Mouse (Mus musculus) midbrain, embryonic 15.5 days (tissue): ENCODE measurements at regions not wholly inside any gene's neighbourhood (a gene's known extent, or its start where the extent isn't known, plus 50 kb on each side); places are given as distances from the start of the nearest gene placed in this dataset.

Experiments
- ATAC-seq: fragments of 200-750 bp; cut with Nextera tagmentation; replicated peaks from 2 replicates; pipeline ENCODE4 v1.8.0; 2017; ENCODE audit warnings: moderate TSS enrichment
- H3K27ac ChIP-seq: fragments of 300-500 bp; sonication (generic); 2 replicates; pipeline ENCODE4 v1.5.1; 2015; ENCODE audit warnings: mild to moderate bottlenecking, inconsistent platforms
- H3K27me3 ChIP-seq: fragments of 300-500 bp; sonication (generic); replicated peaks from 2 replicates; pipeline ENCODE4 v1.6.1; 2015; ENCODE audit warnings: inconsistent platforms
- H3K36me3 ChIP-seq: fragments of 300-500 bp; sonication (generic); replicated peaks from 2 replicates; pipeline ENCODE4 v1.6.1; 2015; ENCODE audit warnings: inconsistent platforms
- H3K4me1 ChIP-seq: fragments of 300-500 bp; sonication (generic); 2 replicates; pipeline ENCODE4 v1.6.1; 2015; ENCODE audit warnings: inconsistent platforms
- H3K4me2 ChIP-seq: fragments of 300-500 bp; sonication (generic); 2 replicates; pipeline ENCODE4 v1.6.1; 2015; ENCODE audit warnings: inconsistent platforms, mild to moderate bottlenecking, moderate library complexity
- H3K4me3 ChIP-seq: fragments of 300-500 bp; sonication (generic); 2 replicates; pipeline ENCODE4 v1.5.1; 2015; ENCODE audit warnings: mild to moderate bottlenecking, inconsistent platforms
- H3K9ac ChIP-seq: fragments of 300-500 bp; sonication (generic); 2 replicates; pipeline ENCODE4 v1.6.1; 2015; ENCODE audit warnings: mild to moderate bottlenecking, inconsistent platforms
- H3K9me3 ChIP-seq: fragments of 300-500 bp; sonication (generic); 2 replicates; pipeline ENCODE4 v1.6.1; 2016; ENCODE audit warnings: inconsistent platforms
- WGBS: fragments of 180-500 bp; shearing (Covaris S2); methylation state at CpG from one replicate; pipeline ENCODE4 v1.1.7; 2015; ENCODE audit warnings: mixed read lengths; 5-methylcytosine and 5-hydroxymethylcytosine counted together

- Histone ChIP-seq H3K4me1 (no peaks in the 10 kb centered on the region), H3K4me2 (no peak overlapping the region), H3K9ac (no peak overlapping the region), H3K4me3 (no peak overlapping the region), H3K27ac (no peak overlapping the region), H3K27me3 (no peaks in the 10 kb centered on the region), H3K9me3 (no peaks in the 10 kb centered on the region), H3K36me3 (no peaks in the 10 kb centered on the region)
- 83% methylated on average over 5 of the region's 5 CpGs for WGBS
- no peak for ATAC-seq
Measured at GRCm38 (mm10) chr12:79998788-79999187, 114.0 kb downstream of the Zfp36l1 start.

GRCm38 (mm10) chr12:79998339-79998738 lies 114.5 kb downstream of the Zfp36l1 start:
- H3K27ac ChIP-seq, result no peak overlapping the region
- no peaks in the 10 kb centered on the region for H3K36me3 ChIP-seq
- no peaks in the 10 kb centered on the region for H3K27me3 ChIP-seq
- 95% methylated on average over 2 of the region's 2 CpGs for WGBS
- no peaks in the 10 kb centered on the region for H3K4me1 ChIP-seq
- no peaks in the 10 kb centered on the region for H3K9me3 ChIP-seq
- H3K4me3 ChIP-seq, result no peak overlapping the region
- no peak for ATAC-seq
- H3K9ac ChIP-seq, result no peak overlapping the region
- no peak overlapping the region for H3K4me2 ChIP-seq

GRCm38 (mm10) chr12:79997201-79997600 lies 115.6 kb downstream of the Zfp36l1 start:
- H3K4me1 ChIP-seq, result no peaks in the 10 kb centered on the region
- H3K9ac ChIP-seq, result no peak overlapping the region
- no peaks in the 10 kb centered on the region for H3K9me3 ChIP-seq
- H3K27ac ChIP-seq, result no peak overlapping the region
- no peaks in the 10 kb centered on the region for H3K36me3 ChIP-seq
- H3K27me3 ChIP-seq, result no peaks in the 10 kb centered on the region
- ATAC-seq, result no peak
- H3K4me2 ChIP-seq, result no peak overlapping the region
- H3K4me3 ChIP-seq, result no peak overlapping the region
- WGBS, result 81% methylated on average over 4 of the region's 4 CpGs

GRCm38 (mm10) chr12:79995521-79996094 lies 117.2 kb downstream of the Zfp36l1 start:
- H3K27ac ChIP-seq, result no peak overlapping the region
- no peaks in the 10 kb centered on the region for H3K36me3 ChIP-seq
- no peak for ATAC-seq
- H3K4me1 ChIP-seq, result peaks cover 9% of the 10 kb centered on the region; the same call in 1 of the 2 replicates
- H3K27me3 ChIP-seq, result no peaks in the 10 kb centered on the region
- H3K9me3 ChIP-seq, result no peaks in the 10 kb centered on the region
- no peak overlapping the region for H3K9ac ChIP-seq
- 85% methylated on average over 4 of the region's 4 CpGs for WGBS
- H3K4me3 ChIP-seq, result no peak overlapping the region
- H3K4me2 ChIP-seq, result no peak overlapping the region

GRCm38 (mm10) chr12:79993821-79994571 lies 118.8 kb downstream of the Zfp36l1 start:
- Histone ChIP-seq H3K27me3 (no peaks in the 10 kb centered on the region), H3K4me1 (peaks cover 20% of the 10 kb centered on the region), H3K9me3 (no peaks in the 10 kb centered on the region), H3K27ac (peak overlapping the region; percentile 20; the same call in 1 of the 2 replicates), H3K4me3 (no peak overlapping the region), H3K9ac (no peak overlapping the region), H3K36me3 (no peaks in the 10 kb centered on the region), H3K4me2 (no peak overlapping the region)
- ATAC-seq, result 0 out of 2 replicates have a peak, but pooled peaks have one; percentile 37
- WGBS, result 85% methylated on average over 5 of the region's 5 CpGs

- Histone ChIP-seq H3K36me3 (no peaks in the 10 kb centered on the region), H3K27ac (peak overlapping the region; percentile 32; the same call in 1 of the 2 replicates), H3K9me3 (no peaks in the 10 kb centered on the region), H3K4me2 (no peak overlapping the region), H3K9ac (no peak overlapping the region), H3K4me3 (no peak overlapping the region), H3K27me3 (no peaks in the 10 kb centered on the region), H3K4me1 (peaks cover 24% of the 10 kb centered on the region)
- 0 out of 2 replicates have a peak, but pooled peaks have one; percentile 14 for ATAC-seq
- 29% methylated on average over 5 of the region's 5 CpGs for WGBS
Measured at GRCm38 (mm10) chr12:79991279-79991678, 121.5 kb downstream of the Zfp36l1 start.

- 20% methylated on average over 4 of the region's 4 CpGs for WGBS
- Histone ChIP-seq H3K9me3 (no peaks in the 10 kb centered on the region), H3K9ac (no peak overlapping the region), H3K27me3 (no peaks in the 10 kb centered on the region), H3K36me3 (no peaks in the 10 kb centered on the region), H3K4me3 (no peak overlapping the region), H3K4me2 (no peak overlapping the region), H3K4me1 (peaks cover 27% of the 10 kb centered on the region), H3K27ac (peak overlapping the region; percentile 32)
- ATAC-seq, result 0 out of 2 replicates have a peak, but pooled peaks have one; percentile 56
Measured at GRCm38 (mm10) chr12:79990751-79991150, 122.1 kb downstream of the Zfp36l1 start.

GRCm38 (mm10) chr12:79989582-79990110 lies 123.2 kb downstream of the Zfp36l1 start:
- H3K4me2 ChIP-seq, result no peak overlapping the region
- no peak for ATAC-seq
- no peaks in the 10 kb centered on the region for H3K9me3 ChIP-seq
- no peaks in the 10 kb centered on the region for H3K27me3 ChIP-seq
- no peaks in the 10 kb centered on the region for H3K36me3 ChIP-seq
- H3K4me3 ChIP-seq, result no peak overlapping the region
- H3K27ac ChIP-seq, result peak overlapping the region; percentile 65
- WGBS, result 60% methylated on average over 9 of the region's 9 CpGs
- H3K9ac ChIP-seq, result no peak overlapping the region
- peaks cover 27% of the 10 kb centered on the region for H3K4me1 ChIP-seq

GRCm38 (mm10) chr12:79988401-79989358 lies 124.1 kb downstream of the Zfp36l1 start:
- WGBS, result 75% methylated on average over 11 of the region's 11 CpGs
- Histone ChIP-seq H3K4me1 (peaks cover 27% of the 10 kb centered on the region), H3K36me3 (no peaks in the 10 kb centered on the region), H3K4me2 (no peak overlapping the region), H3K9ac (no peak overlapping the region), H3K9me3 (no peaks in the 10 kb centered on the region), H3K27ac (peak overlapping the region; percentile 65), H3K27me3 (no peaks in the 10 kb centered on the region), H3K4me3 (no peak overlapping the region)
- no peak for ATAC-seq

- no peaks in the 10 kb centered on the region for H3K27me3 ChIP-seq
Measured at GRCm38 (mm10) chr12:79986241-79986976, 126.4 kb downstream of the Zfp36l1 start.

GRCm38 (mm10) chr12:79984985-79985747 lies 127.6 kb downstream of the Zfp36l1 start:
- no peak for ATAC-seq
- 92% methylated on average over 5 of the region's 5 CpGs for WGBS
- Histone ChIP-seq H3K36me3 (no peaks in the 10 kb centered on the region), H3K4me3 (no peak overlapping the region), H3K27me3 (no peaks in the 10 kb centered on the region), H3K9ac (no peak overlapping the region), H3K4me2 (no peak overlapping the region), H3K4me1 (peaks cover 13% of the 10 kb centered on the region), H3K9me3 (no peaks in the 10 kb centered on the region), H3K27ac (no peak overlapping the region)

More at GRCm38 (mm10) chr12:79986241-79986976, 126.4 kb downstream of the Zfp36l1 start:
- Histone ChIP-seq H3K4me2 (no peak overlapping the region), H3K4me3 (no peak overlapping the region), H3K27ac (peak overlapping the region; percentile 32; the same call in 1 of the 2 replicates), H3K36me3 (no peaks in the 10 kb centered on the region), H3K4me1 (peaks cover 25% of the 10 kb centered on the region), H3K9ac (no peak overlapping the region), H3K9me3 (no peaks in the 10 kb centered on the region)
- WGBS, result 50% methylated on average over 9 of the region's 9 CpGs
- no peak for ATAC-seq
